ENCODE assay signal across 8 mouse cellular contexts in the genomic region with DNA sequence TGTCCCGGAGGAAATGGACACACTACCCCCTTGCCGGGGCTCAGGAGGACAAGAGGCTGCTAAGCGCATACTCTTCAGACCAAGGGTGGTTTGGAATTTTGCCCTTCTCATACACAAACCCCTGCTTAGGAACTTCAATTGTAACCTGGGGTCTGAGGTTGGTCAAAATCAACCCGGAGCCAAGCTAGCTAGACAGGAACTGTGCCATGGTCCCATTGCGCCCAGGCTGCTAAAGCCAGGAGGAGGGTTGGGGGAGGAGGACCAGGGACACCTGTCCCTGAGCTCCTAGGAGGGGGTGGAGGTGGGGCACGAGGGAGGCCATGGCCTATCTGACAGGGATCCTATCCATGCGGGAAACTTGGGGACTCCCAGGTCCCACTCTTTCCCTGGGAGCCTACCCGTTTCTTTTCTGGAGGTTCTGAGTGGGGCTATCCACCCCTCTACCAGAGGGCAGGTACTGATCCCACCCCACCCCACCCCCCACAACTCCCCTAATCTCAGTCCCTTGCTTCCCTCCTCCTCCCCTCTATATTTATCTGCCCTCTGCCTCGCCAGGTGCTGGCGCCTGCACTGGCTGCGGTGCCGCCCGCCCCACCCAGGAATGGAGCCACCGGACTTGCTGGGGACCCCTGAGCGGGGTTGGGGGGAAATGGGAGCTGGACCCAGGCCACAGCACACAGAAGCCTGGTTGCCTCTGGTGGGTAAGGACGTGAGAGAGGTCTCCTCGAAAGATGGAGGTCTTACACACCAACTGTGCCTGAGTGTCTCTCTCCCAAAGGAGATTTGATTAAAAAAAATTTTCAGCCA. TPM values are rescaled to one million over a fixed set of nuclear protein-coding genes. Genes with fewer than 3 reads are reported as not detected.
DNase-seq lines count a peak whose midpoint lies in the region; ATAC-seq and TF ChIP-seq lines count a peak whose summit lies in the region.
"Had no signal": no experiment of that assay in that cellular context is flagged by ENCODE, and none has a peak within 500 bp of the region (broad histone marks: within the 10 kb centered on the region; RNA-seq: fewer than 3 reads in every experiment).

No protein-coding gene starts in this region.

- H3K4me2 ChIP-seq in lung, embryonic 14.5 days = peak overlapping the region; percentile 96
- H3K4me2 ChIP-seq in embryonic facial prominence, embryonic 13.5 days = peak overlapping the region; percentile 92
- peak overlapping the region; percentile 93 for H3K4me2 ChIP-seq in intestine, embryonic 15.5 days (replicated peaks)
- peak overlapping the region; percentile 76 for H3K4me2 ChIP-seq in neural tube, embryonic 13.5 days

- H3K4me3 ChIP-seq in lung, embryonic 14.5 days (ENCODE audit: low read depth, low read length) = peak overlapping the region; percentile 65
- H3K4me3 ChIP-seq in embryonic facial prominence, embryonic 13.5 days = peak overlapping the region; percentile 76
- H3K4me3 ChIP-seq in intestine, embryonic 15.5 days (replicated peaks) = peak overlapping the region; percentile 69
- peak overlapping the region; percentile 63 for H3K4me3 ChIP-seq in neural tube, embryonic 13.5 days

- no peak overlapping the region for H3K27ac ChIP-seq in lung, embryonic 14.5 days (ENCODE audit: low read depth)
- no peak overlapping the region for H3K27ac ChIP-seq in embryonic facial prominence, embryonic 13.5 days
- H3K27ac ChIP-seq in intestine, embryonic 15.5 days = no peak overlapping the region
- no peak overlapping the region for H3K27ac ChIP-seq in neural tube, embryonic 13.5 days (replicated peaks)

- peaks cover 37% of the 10 kb centered on the region for H3K36me3 ChIP-seq in lung, embryonic 14.5 days (ENCODE audit: insufficient read depth)
- peaks cover 24% of the 10 kb centered on the region for H3K36me3 ChIP-seq in embryonic facial prominence, embryonic 13.5 days
- H3K36me3 ChIP-seq in intestine, embryonic 15.5 days = peaks cover 19% of the 10 kb centered on the region
- H3K36me3 ChIP-seq in neural tube, embryonic 13.5 days = peaks cover 27% of the 10 kb centered on the region

- DNase-seq in lung, embryonic 14.5 days = no peak
- DNase-seq in lung, postnatal 4 days = no peak
- no peak for DNase-seq in spleen, postnatal 14 days (ENCODE audit: low spot score in 2 of 2)

- no peak for ATAC-seq in lung, embryonic 14.5 days (ENCODE audit: insufficient read depth)
- no peak for ATAC-seq in embryonic facial prominence, embryonic 13.5 days (ENCODE audit: insufficient number of reproducible peaks, insufficient read depth, low FRiP score, low TSS enrichment, low read depth)
- ATAC-seq in intestine, embryonic 15.5 days = no peak
- ATAC-seq in neural tube, embryonic 13.5 days (ENCODE audit: low read depth) = no peak
- no peak for ATAC-seq in granulocyte monocyte progenitor cell, adult 5-6 weeks (replicated peaks; ENCODE audit: poor library complexity, severe bottlenecking)

- H3K27me3 ChIP-seq in lung, embryonic 14.5 days (ENCODE audit: insufficient read depth, low read length) = peaks cover 46% of the 10 kb centered on the region
- peaks cover 79% of the 10 kb centered on the region for H3K27me3 ChIP-seq in embryonic facial prominence, embryonic 13.5 days
- H3K27me3 ChIP-seq in intestine, embryonic 15.5 days (replicated peaks) = peaks cover 11% of the 10 kb centered on the region
- peaks cover 65% of the 10 kb centered on the region for H3K27me3 ChIP-seq in neural tube, embryonic 13.5 days

- TF ChIP-seq CTCF in lung, embryonic 14.5 days (IDR thresholded peaks at IDR 0.05; ENCODE audit: low read depth) = no peak

- WGBS in lung, embryonic 14.5 days = 17% methylated on average over 17 of the region's 17 CpGs
- 14% methylated on average over 17 of the region's 17 CpGs for WGBS in embryonic facial prominence, embryonic 13.5 days
- WGBS in intestine, embryonic 15.5 days = 18% methylated on average over 17 of the region's 17 CpGs
- 13% methylated on average over 17 of the region's 17 CpGs for WGBS in neural tube, embryonic 13.5 days

- H3K9ac ChIP-seq in lung, embryonic 14.5 days = peak overlapping the region; percentile 71
- peak overlapping the region; percentile 79 for H3K9ac ChIP-seq in embryonic facial prominence, embryonic 13.5 days
- peak overlapping the region; percentile 72 for H3K9ac ChIP-seq in intestine, embryonic 15.5 days
- H3K9ac ChIP-seq in neural tube, embryonic 13.5 days = peak overlapping the region; percentile 78

- H3K4me1 ChIP-seq in lung, embryonic 14.5 days (ENCODE audit: insufficient read depth) = peaks cover 21% of the 10 kb centered on the region
- H3K4me1 ChIP-seq in embryonic facial prominence, embryonic 13.5 days = peaks cover 66% of the 10 kb centered on the region
- H3K4me1 ChIP-seq in intestine, embryonic 15.5 days (replicated peaks) = peaks cover 45% of the 10 kb centered on the region
- H3K4me1 ChIP-seq in neural tube, embryonic 13.5 days (replicated peaks) = peaks cover 67% of the 10 kb centered on the region

- no peaks in the 10 kb centered on the region for H3K9me3 ChIP-seq in lung, embryonic 14.5 days (ENCODE audit: low read depth, low read length)
- no peaks in the 10 kb centered on the region for H3K9me3 ChIP-seq in embryonic facial prominence, embryonic 13.5 days
- no peaks in the 10 kb centered on the region for H3K9me3 ChIP-seq in intestine, embryonic 15.5 days
- no peaks in the 10 kb centered on the region for H3K9me3 ChIP-seq in neural tube, embryonic 13.5 days

RNA-seq across cellular contexts. Expression of a gene that starts 0.8 kb away (rescaled TPM):
- 0.84 and 1.0 TPM in 2 replicates for polyA plus RNA-seq in lung, embryonic 14.5 days (2014; fragmentation: Nextera tagmentation; extraction: Ambion mirVana)
- 0.50 and 1.2 TPM in 2 replicates for polyA plus RNA-seq in embryonic facial prominence, embryonic 13.5 days (2015; fragmentation: Nextera tagmentation; extraction: Ambion mirVana)
- 0.82 and 1.0 TPM in 2 replicates for polyA plus RNA-seq in intestine, embryonic 15.5 days (2015; fragmentation: Nextera tagmentation; extraction: Ambion mirVana)
- polyA plus RNA-seq in neural tube, embryonic 13.5 days (2015; fragmentation: Nextera tagmentation; extraction: Ambion mirVana) = 4.6 and 5.1 TPM in 2 replicates
- 0.41 and 0.83 TPM in 2 replicates for total RNA-seq in granulocyte monocyte progenitor cell, adult 5-6 weeks (2014; fragmentation: Nextera tagmentation)
- 0.36 and 0.65 TPM in 2 replicates for total RNA-seq in granulocyte monocyte progenitor cell, adult 5-6 weeks (2017)
- total RNA-seq: neutrophil, adult 5-6 weeks had no signal

RNA-seq across cellular contexts. Expression of a gene that starts 1.6 kb away (rescaled TPM):
- 15.9 and 18.0 TPM in 2 replicates for polyA plus RNA-seq in lung, embryonic 14.5 days (2014; fragmentation: Nextera tagmentation; extraction: Ambion mirVana)
- polyA plus RNA-seq in embryonic facial prominence, embryonic 13.5 days (2015; fragmentation: Nextera tagmentation; extraction: Ambion mirVana) = 9.7 and 10.2 TPM in 2 replicates
- 11.1 and 12.7 TPM in 2 replicates for polyA plus RNA-seq in intestine, embryonic 15.5 days (2015; fragmentation: Nextera tagmentation; extraction: Ambion mirVana)
- polyA plus RNA-seq in neural tube, embryonic 13.5 days (2015; fragmentation: Nextera tagmentation; extraction: Ambion mirVana) = 10.3 and 13.0 TPM in 2 replicates
- 1.4 TPM in 1 of 2 replicates, not detected in the other for total RNA-seq in granulocyte monocyte progenitor cell, adult 5-6 weeks (2014; fragmentation: Nextera tagmentation)
- 0.47 TPM in 1 of 2 replicates, not detected in the other for total RNA-seq in granulocyte monocyte progenitor cell, adult 5-6 weeks (2017)

RNA-seq across cellular contexts. Expression of a gene that starts 5.7 kb away (rescaled TPM):
- polyA plus RNA-seq in lung, embryonic 14.5 days (2014; fragmentation: Nextera tagmentation; extraction: Ambion mirVana) = 0.11 TPM in 1 of 2 replicates, not detected in the other
- polyA plus RNA-seq in embryonic facial prominence, embryonic 13.5 days (2015; fragmentation: Nextera tagmentation; extraction: Ambion mirVana) = 0.15 and 0.27 TPM in 2 replicates
- 0.25 and 0.36 TPM in 2 replicates for polyA plus RNA-seq in intestine, embryonic 15.5 days (2015; fragmentation: Nextera tagmentation; extraction: Ambion mirVana)
- 0.40 and 0.91 TPM in 2 replicates for polyA plus RNA-seq in neural tube, embryonic 13.5 days (2015; fragmentation: Nextera tagmentation; extraction: Ambion mirVana)
- not detected in 2 replicates for total RNA-seq in granulocyte monocyte progenitor cell, adult 5-6 weeks (2014; fragmentation: Nextera tagmentation)
- 0.09 TPM in 1 of 2 replicates, not detected in the other for total RNA-seq in granulocyte monocyte progenitor cell, adult 5-6 weeks (2017)
- total RNA-seq: neutrophil, adult 5-6 weeks had no signal

RNA-seq across cellular contexts. Expression of a gene that starts 13.8 kb away (rescaled TPM):
- polyA plus RNA-seq in lung, embryonic 14.5 days (2014; fragmentation: Nextera tagmentation; extraction: Ambion mirVana) = 2.7 and 4.1 TPM in 2 replicates
- polyA plus RNA-seq in embryonic facial prominence, embryonic 13.5 days (2015; fragmentation: Nextera tagmentation; extraction: Ambion mirVana) = 12.6 and 12.9 TPM in 2 replicates
- polyA plus RNA-seq in intestine, embryonic 15.5 days (2015; fragmentation: Nextera tagmentation; extraction: Ambion mirVana) = 4.4 and 4.8 TPM in 2 replicates
- polyA plus RNA-seq in neural tube, embryonic 13.5 days (2015; fragmentation: Nextera tagmentation; extraction: Ambion mirVana) = 35.5 and 38.9 TPM in 2 replicates
- not detected in 2 replicates for total RNA-seq in granulocyte monocyte progenitor cell, adult 5-6 weeks (2014; fragmentation: Nextera tagmentation)
- total RNA-seq in granulocyte monocyte progenitor cell, adult 5-6 weeks (2017) = not detected in 2 replicates

RNA-seq across cellular contexts. Expression of a gene that starts 49.8 kb away (rescaled TPM):
- 89.8 and 96.0 TPM in 2 replicates for polyA plus RNA-seq in lung, embryonic 14.5 days (2014; fragmentation: Nextera tagmentation; extraction: Ambion mirVana)
- polyA plus RNA-seq in embryonic facial prominence, embryonic 13.5 days (2015; fragmentation: Nextera tagmentation; extraction: Ambion mirVana) = 69.7 and 77.2 TPM in 2 replicates
- polyA plus RNA-seq in intestine, embryonic 15.5 days (2015; fragmentation: Nextera tagmentation; extraction: Ambion mirVana) = 58.7 and 59.2 TPM in 2 replicates
- 77.7 and 78.9 TPM in 2 replicates for polyA plus RNA-seq in neural tube, embryonic 13.5 days (2015; fragmentation: Nextera tagmentation; extraction: Ambion mirVana)
- total RNA-seq in granulocyte monocyte progenitor cell, adult 5-6 weeks (2014; fragmentation: Nextera tagmentation) = 27.6 and 53.4 TPM in 2 replicates
- 25.8 and 43.7 TPM in 2 replicates for total RNA-seq in granulocyte monocyte progenitor cell, adult 5-6 weeks (2017)
